Mouse (Mus musculus): ENCODE data around the gene Gm49378.

GRCm38 (mm10) chr14:55613346-55613745 lies 24.3 kb downstream of the Gm49378 start:
- no peak for TF ChIP-seq GATA1 (IDR thresholded peaks at IDR 0.05; ENCODE audit: borderline replicate concordance, low read length)
- TF ChIP-seq FLI1 (IDR thresholded peaks at IDR 0.05; ENCODE audit: low read length): no peak

Data from megakaryocyte, embryonic 14.5 days (primary cell).